Mouse (Mus musculus): ENCODE measurements at regions not wholly inside any gene's neighbourhood (a gene's known extent, or its start where the extent isn't known, plus 50 kb on each side); places are given as distances from the start of the nearest gene placed in this dataset.

DNA sequence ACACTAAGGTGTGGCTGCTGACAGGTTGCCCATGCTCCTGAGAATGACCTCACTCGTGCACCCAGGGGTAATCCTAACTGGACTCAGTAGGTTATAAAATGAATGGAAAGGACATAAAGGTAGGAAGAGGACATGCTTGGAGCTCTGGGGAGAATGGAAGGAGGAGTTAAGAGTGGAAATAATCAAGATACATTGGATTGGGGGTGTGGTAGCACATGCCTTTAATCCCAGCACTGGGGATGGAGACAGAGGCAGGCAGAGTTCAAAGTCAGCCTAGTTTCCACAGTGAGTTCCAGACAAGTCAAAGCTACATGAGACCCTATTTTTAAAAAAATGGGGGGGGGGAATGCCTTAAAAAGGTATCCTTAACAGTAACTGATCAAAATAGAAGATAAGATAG is 167.9 kb upstream of the Hnrnpa3 start:
- DNase-seq (ENCODE audit: low spot score) = no peak

GRCm38 (mm10) chr2:75491789-75492500 is 167.1 kb upstream of the Hnrnpa3 start:
- no peak for DNase-seq (ENCODE audit: low spot score)

DNA sequence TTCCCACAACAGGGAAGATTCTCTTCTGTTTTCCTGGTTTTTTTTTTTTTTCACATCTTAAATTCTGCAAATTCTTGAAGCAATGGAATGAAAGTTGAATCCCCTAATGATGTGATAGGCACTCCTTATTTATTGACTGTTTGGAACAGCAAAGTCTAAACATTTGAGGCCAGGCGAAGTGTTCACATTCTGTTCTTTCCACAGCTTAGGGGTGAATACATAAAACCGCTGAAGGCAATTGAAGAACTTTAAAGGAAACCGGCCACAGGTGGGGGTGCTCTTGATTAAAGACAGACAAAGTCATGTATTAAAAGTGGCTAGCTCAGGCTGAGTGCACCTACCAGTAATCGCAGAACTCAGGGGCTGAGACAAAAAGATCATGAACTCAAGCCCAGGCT is 166.6 kb upstream of the Hnrnpa3 start:
- DNase-seq (ENCODE audit: low spot score) = no peak

DNA sequence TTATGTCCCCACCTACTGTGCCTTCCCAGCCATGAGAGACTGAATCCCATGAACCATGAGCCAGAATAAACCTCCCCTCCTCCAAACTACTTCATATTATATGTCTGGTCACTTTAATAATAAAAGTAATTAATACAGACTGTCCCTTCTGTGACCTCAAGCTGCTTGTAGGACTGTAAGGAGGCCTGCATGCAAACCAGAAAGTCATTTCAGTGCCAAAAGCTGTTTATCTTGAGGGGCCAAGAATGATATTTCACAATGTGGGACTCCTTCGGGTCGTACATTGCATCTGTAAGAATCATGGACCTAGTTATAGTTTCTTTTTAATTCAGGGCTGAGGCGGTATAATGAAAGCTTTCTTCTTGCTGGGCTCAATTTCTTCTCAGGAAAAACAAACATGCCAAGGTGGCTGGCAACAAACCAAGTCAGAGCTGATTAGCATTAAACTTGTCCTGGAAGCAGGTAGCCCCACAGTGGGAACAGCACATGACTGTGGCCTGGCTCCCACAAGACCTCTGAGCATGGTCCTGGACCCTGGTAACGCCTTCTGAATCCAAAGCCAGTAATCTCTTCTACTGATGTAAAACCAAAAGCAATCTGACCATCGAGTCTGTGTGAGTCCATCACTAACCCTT is 162.3 kb upstream of the Hnrnpa3 start:
- DNase-seq (ENCODE audit: low spot score) = no peak

GRCm38 (mm10) chr2:75510223-75510622 is 148.8 kb upstream of the Hnrnpa3 start:
- no peak for DNase-seq (ENCODE audit: low spot score)

- no peak for DNase-seq (ENCODE audit: low spot score)
Measured at GRCm38 (mm10) chr2:75512422-75513170, 146.5 kb upstream of the Hnrnpa3 start.

DNA sequence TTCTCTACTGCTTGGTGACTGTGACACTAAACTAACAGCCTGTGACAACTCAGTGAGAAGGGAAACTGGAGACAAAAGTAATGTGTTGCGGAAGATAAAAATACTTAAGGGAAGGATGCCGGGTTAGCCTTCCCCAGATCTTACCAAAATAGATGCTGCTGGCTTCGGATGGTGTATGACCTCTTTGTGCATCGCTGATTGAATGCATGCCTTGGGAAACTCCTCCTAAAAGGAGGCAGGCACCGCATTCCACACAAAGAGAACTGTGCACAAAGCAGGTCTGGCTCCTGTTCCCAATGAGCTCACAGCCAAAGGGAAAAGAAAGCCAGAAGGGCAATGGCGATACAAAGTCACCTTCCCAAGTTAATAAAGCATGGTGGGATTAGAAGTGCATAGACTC is 144.9 kb upstream of the Hnrnpa3 start:
- no peak for DNase-seq (ENCODE audit: low spot score)

GRCm38 (mm10) chr2:75516223-75516622 is 142.8 kb upstream of the Hnrnpa3 start:
- DNase-seq (ENCODE audit: low spot score) = no peak

DNA sequence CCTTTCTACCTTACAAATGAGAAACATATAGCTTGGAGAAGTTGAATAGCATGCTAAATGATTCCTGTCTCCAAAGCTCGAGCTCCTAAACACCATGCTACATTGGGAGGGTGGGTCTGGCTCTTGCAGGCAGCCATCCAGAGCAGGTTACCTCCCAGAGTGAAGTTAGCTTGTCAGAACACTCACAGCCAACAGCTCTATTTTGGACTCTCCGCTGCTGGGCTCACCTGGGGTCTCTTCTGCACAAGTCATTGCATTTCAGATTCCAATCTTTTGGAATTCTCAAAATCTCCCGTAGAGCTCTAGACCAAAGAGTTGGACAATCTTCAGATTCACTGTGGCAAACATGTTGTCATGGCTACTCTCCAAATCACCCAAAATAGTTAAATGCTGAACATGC is 142.0 kb upstream of the Hnrnpa3 start:
- no peak for DNase-seq (ENCODE audit: low spot score)

GRCm38 (mm10) chr2:75518607-75519006 is 140.5 kb upstream of the Hnrnpa3 start:
- no peak for DNase-seq (ENCODE audit: low spot score)

- no peak for DNase-seq (ENCODE audit: low spot score)
Measured at GRCm38 (mm10) chr2:75525562-75525961, 133.5 kb upstream of the Hnrnpa3 start.

GRCm38 (mm10) chr2:75528706-75529105 is 130.4 kb upstream of the Hnrnpa3 start:
- no peak for DNase-seq (ENCODE audit: low spot score)

- DNase-seq (ENCODE audit: low spot score) = no peak
Measured at GRCm38 (mm10) chr2:75538114-75538513, 120.9 kb upstream of the Hnrnpa3 start.

- DNase-seq (ENCODE audit: low spot score) = no peak
Measured at GRCm38 (mm10) chr2:75539726-75540125, 119.3 kb upstream of the Hnrnpa3 start.

- DNase-seq (ENCODE audit: low spot score) = no peak
Measured at GRCm38 (mm10) chr2:75542331-75542730, 116.7 kb upstream of the Hnrnpa3 start.

GRCm38 (mm10) chr2:75542781-75543180 is 116.3 kb upstream of the Hnrnpa3 start:
- DNase-seq (ENCODE audit: low spot score) = no peak

- DNase-seq (ENCODE audit: low spot score) = no peak
Measured at GRCm38 (mm10) chr2:75545971-75546370, 113.1 kb upstream of the Hnrnpa3 start.

DNA sequence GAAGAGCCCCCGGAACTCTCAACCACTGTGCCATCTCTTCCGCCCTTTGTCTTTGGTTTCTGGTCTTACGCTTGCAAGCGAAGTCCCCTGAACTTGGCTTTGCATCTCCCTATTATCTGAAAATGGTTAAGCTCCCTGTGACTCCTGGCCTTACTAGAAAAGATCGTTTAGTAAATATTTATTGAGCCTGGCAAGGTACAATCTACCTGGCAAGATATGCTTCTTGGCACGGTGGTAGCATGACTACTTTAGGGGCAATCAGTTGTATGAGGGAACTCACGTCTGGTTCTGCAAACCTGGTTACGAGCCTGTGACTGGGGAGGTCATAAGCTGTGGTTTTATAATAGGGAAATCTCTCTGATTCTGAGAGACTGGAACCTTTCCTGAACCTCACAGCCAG is 103.4 kb upstream of the Hnrnpa3 start:
- DNase-seq (ENCODE audit: low spot score) = no peak

GRCm38 (mm10) chr2:75556744-75557143 is 102.3 kb upstream of the Hnrnpa3 start:
- DNase-seq (ENCODE audit: low spot score) = no peak

DNA sequence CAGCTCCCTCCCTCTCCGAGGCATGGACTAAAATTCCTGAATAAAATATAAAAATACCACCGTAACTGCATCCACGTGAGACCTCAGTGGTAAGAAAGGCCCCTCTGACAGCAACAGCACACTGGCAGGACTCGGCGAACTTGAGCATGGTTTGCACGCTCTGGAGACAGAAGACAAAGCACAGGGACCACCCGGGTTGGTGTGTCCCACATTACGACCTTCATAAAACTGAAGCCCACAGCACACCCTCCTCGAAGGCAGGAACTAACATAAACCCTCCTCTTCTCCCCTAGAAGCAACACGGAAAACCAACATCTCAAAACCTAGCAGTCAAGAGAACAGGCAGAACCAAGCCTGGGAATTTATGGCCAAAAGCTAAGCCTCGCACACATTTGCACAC is 101.7 kb upstream of the Hnrnpa3 start:
- DNase-seq (ENCODE audit: low spot score) = no peak

DNA sequence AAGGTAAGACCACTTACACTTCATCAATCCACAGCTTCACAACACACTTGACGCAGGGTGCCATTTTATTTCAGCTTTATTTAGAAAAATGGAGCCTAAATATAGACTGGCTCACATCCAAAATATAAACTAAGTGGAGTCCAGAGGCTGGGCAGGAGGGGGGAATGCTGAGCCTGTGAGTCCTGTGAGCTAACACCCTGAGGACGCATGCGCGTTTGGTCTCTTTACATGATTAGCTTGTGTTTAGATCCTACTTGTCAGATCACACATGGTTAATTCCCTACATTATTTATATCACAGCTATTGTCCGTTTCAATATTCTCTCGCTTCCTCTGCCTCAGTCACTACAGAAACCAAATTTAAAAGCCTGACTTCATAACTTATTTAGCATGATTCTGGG is 99.1 kb upstream of the Hnrnpa3 start:
- DNase-seq (ENCODE audit: low spot score) = no peak

DNA sequence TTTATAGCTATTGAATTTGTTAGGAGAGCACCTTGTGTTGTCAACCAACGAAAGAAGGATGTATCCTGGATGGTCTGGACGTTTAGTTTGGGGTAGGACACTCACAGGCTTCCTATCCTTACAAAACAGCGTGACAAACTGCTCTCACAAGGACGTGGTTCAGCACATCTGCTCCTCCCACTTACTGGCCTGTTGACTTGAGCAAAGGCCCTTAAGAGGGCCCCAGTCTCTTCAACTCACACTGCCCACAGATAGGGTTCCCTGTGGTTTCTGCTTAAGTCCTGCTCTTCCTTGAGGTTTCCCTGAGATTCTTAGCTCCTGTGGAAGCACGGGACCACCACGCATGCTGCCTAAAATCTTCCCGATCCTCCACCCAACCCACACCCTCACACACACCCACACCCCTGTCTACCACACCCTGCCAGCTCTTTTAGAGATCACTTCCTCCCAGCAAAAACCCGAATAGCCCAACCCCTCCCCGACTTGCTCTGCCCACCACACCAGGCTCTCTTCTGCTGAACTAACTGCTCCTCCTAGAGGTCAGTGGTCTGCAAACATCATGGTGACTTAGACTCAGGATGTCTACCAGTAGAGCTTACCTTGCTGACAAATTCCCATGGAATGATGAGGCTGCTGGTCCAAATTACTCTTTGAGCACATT is 95.7 kb upstream of the Hnrnpa3 start:
- DNase-seq (ENCODE audit: low spot score) = no peak

GRCm38 (mm10) chr2:75564809-75565208 is 94.3 kb upstream of the Hnrnpa3 start:
- DNase-seq (ENCODE audit: low spot score) = no peak
